Mouse (Mus musculus) embryonic facial prominence, embryonic 10.5 days (tissue): ENCODE data around the gene Rps6. TPM values are rescaled to one million over a fixed set of nuclear protein-coding genes. Genes with fewer than 3 reads are reported as not detected.
"Not testable (repeated sequence)": the region's sequence is repeated elsewhere in the genome, so short reads cannot be mapped to it uniquely, and the experiment has no call there.

Experiments
- DNase-seq: peaks from one replicate; pipeline ENCODE4 v3.0.0-alpha.2; 2017; ENCODE audit warnings: low spot score
- H3K27ac ChIP-seq: fragments of 300-500 bp; sonication (generic); replicated peaks from 2 replicates; pipeline ENCODE4 v1.5.1; 2016; ENCODE audit warnings: mild to moderate bottlenecking
- H3K27me3 ChIP-seq: fragments of 300-500 bp; sonication (generic); replicated peaks from 2 replicates; pipeline ENCODE4 v1.6.1; 2016; ENCODE audit warnings: low read depth, mild to moderate bottlenecking; ENCODE audit not compliant: poor library complexity, severe bottlenecking
- H3K36me3 ChIP-seq: fragments of 300-500 bp; sonication (generic); replicated peaks from 2 replicates; pipeline ENCODE4 v1.6.1; 2016; ENCODE audit warnings: mild to moderate bottlenecking, moderate library complexity
- H3K4me1 ChIP-seq: fragments of 300-500 bp; sonication (generic); 2 replicates; pipeline ENCODE4 v1.6.1; 2016
- H3K4me3 ChIP-seq: fragments of 300-500 bp; sonication (generic); 2 replicates; pipeline ENCODE4 v1.5.1; 2016; ENCODE audit warnings: mild to moderate bottlenecking, moderate library complexity
- H3K9me3 ChIP-seq: fragments of 300-500 bp; sonication (generic); 2 replicates; pipeline ENCODE4 v1.6.1; 2016; ENCODE audit warnings: mild to moderate bottlenecking
- WGBS: fragments of 180-500 bp; shearing (Covaris S2); methylation state at CpG from one replicate; pipeline ENCODE4 v1.1.7; 2016; 5-methylcytosine and 5-hydroxymethylcytosine counted together
- polyA plus RNA-seq: library from polyadenylated mRNA; unstranded; fragments of >200 nt; fragmentation: Nextera tagmentation; extraction: Ambion mirVana; gene quantifications from 2 replicates; pipeline ENCODE4 v1.2.1, GENCODE M21; 2016

Gene Rps6
- polyA plus RNA-seq, 1 experiment from 2014 or later, result 664 TPM

- H3K9me3 ChIP-seq, H3K27ac ChIP-seq, DNase-seq, H3K4me1 ChIP-seq, H3K27me3 ChIP-seq, H3K4me3 ChIP-seq: not testable (repeated sequence)
- peaks cover 89% of the 10 kb centered on the region for H3K36me3 ChIP-seq
- 95% methylated on average over 2 of the region's 2 CpGs for WGBS
Measured at GRCm38 (mm10) chr4:86841141-86841540, 16.1 kb downstream of the Rps6 start.

- WGBS, result 95% methylated on average over 2 of the region's 2 CpGs
- no peak overlapping the region for H3K4me3 ChIP-seq
- no peak for DNase-seq
- no peaks in the 10 kb centered on the region for H3K4me1 ChIP-seq
- H3K9me3 ChIP-seq, result no peaks in the 10 kb centered on the region
- no peaks in the 10 kb centered on the region for H3K27me3 ChIP-seq
- no peak overlapping the region for H3K27ac ChIP-seq
- peaks cover 72% of the 10 kb centered on the region for H3K36me3 ChIP-seq
Measured at GRCm38 (mm10) chr4:86831896-86832295, 25.3 kb downstream of the Rps6 start.

GRCm38 (mm10) chr4:86825143-86825542, 32.1 kb downstream of the Rps6 start:
- H3K27ac ChIP-seq, result no peak overlapping the region
- DNase-seq, result no peak
- no peak overlapping the region for H3K4me3 ChIP-seq
- WGBS, result 88% methylated on average over 7 of the region's 7 CpGs
- H3K4me1 ChIP-seq, result no peaks in the 10 kb centered on the region
- H3K36me3 ChIP-seq, result peaks cover 76% of the 10 kb centered on the region
- no peaks in the 10 kb centered on the region for H3K27me3 ChIP-seq
- H3K9me3 ChIP-seq, result no peaks in the 10 kb centered on the region

- no peak overlapping the region for H3K4me3 ChIP-seq
- H3K27ac ChIP-seq, result no peak overlapping the region
- H3K4me1 ChIP-seq, result no peaks in the 10 kb centered on the region
- DNase-seq, result peak; percentile 53
- peaks cover 57% of the 10 kb centered on the region for H3K36me3 ChIP-seq
- WGBS, result 83% methylated on average over 2 of the region's 2 CpGs
- no peaks in the 10 kb centered on the region for H3K9me3 ChIP-seq
- no peaks in the 10 kb centered on the region for H3K27me3 ChIP-seq
Measured at GRCm38 (mm10) chr4:86823169-86823568, 34.0 kb downstream of the Rps6 start.

- no peaks in the 10 kb centered on the region for H3K9me3 ChIP-seq
- DNase-seq, result no peak
- H3K27me3 ChIP-seq, result no peaks in the 10 kb centered on the region
- peaks cover 26% of the 10 kb centered on the region; the same call in 1 of the 2 replicates for H3K36me3 ChIP-seq
- 86% methylated on average over 3 of the region's 3 CpGs for WGBS
- H3K4me3 ChIP-seq, result no peak overlapping the region
- no peaks in the 10 kb centered on the region for H3K4me1 ChIP-seq
- no peak overlapping the region for H3K27ac ChIP-seq
Measured at GRCm38 (mm10) chr4:86814850-86815249, 42.4 kb downstream of the Rps6 start.

- peak; percentile 14 for DNase-seq
- Histone ChIP-seq H3K27me3 (no peaks in the 10 kb centered on the region), H3K36me3 (peaks cover 33% of the 10 kb centered on the region), H3K27ac (no peak overlapping the region), H3K4me1 (no peaks in the 10 kb centered on the region), H3K4me3 (no peak overlapping the region), H3K9me3 (no peaks in the 10 kb centered on the region)
- WGBS, result 63% methylated on average over 2 of the region's 2 CpGs
Measured at GRCm38 (mm10) chr4:86810604-86811003, 46.6 kb downstream of the Rps6 start.

Other genes starting within 250 kb of the Rps6 start
- gene Haus6, start 245.4 kb downstream of the Rps6 start, polyA plus RNA-seq, result 30.3 and 31.7 TPM in 2 replicates
- 70.4 and 75.4 TPM in 2 replicates for gene Plin2, start 187.4 kb downstream of the Rps6 start, polyA plus RNA-seq
- gene Dennd4c, start 108.9 kb downstream of the Rps6 start, polyA plus RNA-seq, result 6.1 and 6.2 TPM in 2 replicates
- 15.1 and 17.0 TPM in 2 replicates for gene Acer2, start 17.0 kb upstream of the Rps6 start, polyA plus RNA-seq